Mouse (Mus musculus): Measurements from ENCODE around the gene 9230102O04Rik. TPM values are rescaled to one million over a fixed set of nuclear protein-coding genes. Genes with fewer than 3 reads are reported as not detected.

The 9230102O04Rik gene
- polyA plus RNA-seq, 1 experiment from 2014 or later = not detected

GRCm38 (mm10) chr2:9871141-9871716, 18.1 kb downstream of the 9230102O04Rik start:
- Histone ChIP-seq H3K4me1 (replicated peaks; ENCODE audit: control insufficient read depth, insufficient read depth, low read length) (no peaks in the 10 kb centered on the region; the same call in 1 of the 2 replicates), H3K9ac (ENCODE audit: low read length) (no peak overlapping the region), H3K9me3 (ENCODE audit: control insufficient read depth, low read length) (no peaks in the 10 kb centered on the region), H3K4me3 (ENCODE audit: low read depth, low read length) (no peak overlapping the region), H3K27ac (ENCODE audit: low read depth, low read length) (no peak overlapping the region), H3K4me2 (ENCODE audit: low read depth, low read length, severe bottlenecking) (no peak overlapping the region), H3K36me3 (ENCODE audit: control insufficient read depth, insufficient read depth, low read length) (no peaks in the 10 kb centered on the region), H3K27me3 (ENCODE audit: control insufficient read depth, insufficient read depth, low read length) (peaks cover 61% of the 10 kb centered on the region)
- DNase-seq (ENCODE audit: low spot score) (no peak), ATAC-seq (replicated peaks; ENCODE audit: low FRiP score) (no peak)
- 13% methylated on average over 4 of the region's 4 CpGs for WGBS

GRCm38 (mm10) chr2:9867092-9867825, 22.1 kb downstream of the 9230102O04Rik start:
- Histone ChIP-seq H3K4me2 (ENCODE audit: low read depth, low read length, severe bottlenecking) (no peak overlapping the region), H3K36me3 (ENCODE audit: control insufficient read depth, insufficient read depth, low read length) (no peaks in the 10 kb centered on the region), H3K4me3 (ENCODE audit: low read depth, low read length) (no peak overlapping the region), H3K9me3 (ENCODE audit: control insufficient read depth, low read length) (no peaks in the 10 kb centered on the region), H3K4me1 (replicated peaks; ENCODE audit: control insufficient read depth, insufficient read depth, low read length) (no peaks in the 10 kb centered on the region), H3K27ac (ENCODE audit: low read depth, low read length) (no peak overlapping the region), H3K9ac (ENCODE audit: low read length) (no peak overlapping the region), H3K27me3 (ENCODE audit: control insufficient read depth, insufficient read depth, low read length) (peaks cover 23% of the 10 kb centered on the region)
- 77% methylated on average over 12 of the region's 12 CpGs for WGBS
- ATAC-seq (replicated peaks; ENCODE audit: low FRiP score) (no peak), DNase-seq (ENCODE audit: low spot score) (no peak)

GRCm38 (mm10) chr2:9860698-9861097, 28.6 kb downstream of the 9230102O04Rik start:
- H3K27ac ChIP-seq (ENCODE audit: low read depth, low read length) = no peak overlapping the region
- ATAC-seq (replicated peaks; ENCODE audit: low FRiP score) = no peak
- no peak for DNase-seq (ENCODE audit: low spot score)
- H3K36me3 ChIP-seq (ENCODE audit: control insufficient read depth, insufficient read depth, low read length) = no peaks in the 10 kb centered on the region
- no peak overlapping the region for H3K9ac ChIP-seq (ENCODE audit: low read length)
- no peaks in the 10 kb centered on the region for H3K9me3 ChIP-seq (ENCODE audit: control insufficient read depth, low read length)
- H3K4me1 ChIP-seq (replicated peaks; ENCODE audit: control insufficient read depth, insufficient read depth, low read length) = no peaks in the 10 kb centered on the region
- H3K4me3 ChIP-seq (ENCODE audit: low read depth, low read length) = no peak overlapping the region
- H3K4me2 ChIP-seq (ENCODE audit: low read depth, low read length, severe bottlenecking) = no peak overlapping the region
- 91% methylated on average over 5 of the region's 5 CpGs for WGBS
- no peaks in the 10 kb centered on the region for H3K27me3 ChIP-seq (ENCODE audit: control insufficient read depth, insufficient read depth, low read length)

GRCm38 (mm10) chr2:9855861-9856260, 33.5 kb downstream of the 9230102O04Rik start:
- no peak for DNase-seq (ENCODE audit: low spot score)
- WGBS = 30% methylated on average over 4 of the region's 4 CpGs
- Histone ChIP-seq H3K27me3 (ENCODE audit: control insufficient read depth, insufficient read depth, low read length) (no peaks in the 10 kb centered on the region), H3K36me3 (ENCODE audit: control insufficient read depth, insufficient read depth, low read length) (no peaks in the 10 kb centered on the region), H3K4me3 (ENCODE audit: low read depth, low read length) (no peak overlapping the region), H3K9ac (ENCODE audit: low read length) (no peak overlapping the region), H3K27ac (ENCODE audit: low read depth, low read length) (no peak overlapping the region), H3K9me3 (ENCODE audit: control insufficient read depth, low read length) (no peaks in the 10 kb centered on the region), H3K4me1 (replicated peaks; ENCODE audit: control insufficient read depth, insufficient read depth, low read length) (no peaks in the 10 kb centered on the region), H3K4me2 (ENCODE audit: low read depth, low read length, severe bottlenecking) (no peak overlapping the region)
- no peak for ATAC-seq (replicated peaks; ENCODE audit: low FRiP score)

GRCm38 (mm10) chr2:9852851-9853576, 36.3 kb downstream of the 9230102O04Rik start:
- 0 out of 2 replicates have a peak, but pooled peaks have one; percentile 33 for ATAC-seq (replicated peaks; ENCODE audit: low FRiP score)
- Histone ChIP-seq H3K9ac (ENCODE audit: low read length) (no peak overlapping the region), H3K4me2 (ENCODE audit: low read depth, low read length, severe bottlenecking) (no peak overlapping the region), H3K27me3 (ENCODE audit: control insufficient read depth, insufficient read depth, low read length) (no peaks in the 10 kb centered on the region), H3K4me3 (ENCODE audit: low read depth, low read length) (no peak overlapping the region), H3K36me3 (ENCODE audit: control insufficient read depth, insufficient read depth, low read length) (no peaks in the 10 kb centered on the region), H3K27ac (ENCODE audit: low read depth, low read length) (no peak overlapping the region), H3K4me1 (replicated peaks; ENCODE audit: control insufficient read depth, insufficient read depth, low read length) (no peaks in the 10 kb centered on the region), H3K9me3 (ENCODE audit: control insufficient read depth, low read length) (no peaks in the 10 kb centered on the region)
- DNase-seq (ENCODE audit: low spot score) = no peak
- WGBS = 57% methylated on average over 13 of the region's 13 CpGs

GRCm38 (mm10) chr2:9835195-9835594, 54.1 kb downstream of the 9230102O04Rik start:
- no peak overlapping the region for H3K4me3 ChIP-seq (ENCODE audit: low read depth, low read length)
- no peak overlapping the region for H3K27ac ChIP-seq (ENCODE audit: low read depth, low read length)
- no peaks in the 10 kb centered on the region for H3K4me1 ChIP-seq (replicated peaks; ENCODE audit: control insufficient read depth, insufficient read depth, low read length)
- WGBS = 69% methylated on average over 7 of the region's 7 CpGs
- no peak overlapping the region for H3K4me2 ChIP-seq (ENCODE audit: low read depth, low read length, severe bottlenecking)
- H3K36me3 ChIP-seq (ENCODE audit: control insufficient read depth, insufficient read depth, low read length) = no peaks in the 10 kb centered on the region
- H3K9ac ChIP-seq (ENCODE audit: low read length) = no peak overlapping the region
- ATAC-seq (replicated peaks; ENCODE audit: low FRiP score) (peak; percentile 46; the same call in 1 of the 2 replicates), DNase-seq (ENCODE audit: low spot score) (no peak)
- H3K9me3 ChIP-seq (ENCODE audit: control insufficient read depth, low read length) = no peaks in the 10 kb centered on the region
- H3K27me3 ChIP-seq (ENCODE audit: control insufficient read depth, insufficient read depth, low read length) = no peaks in the 10 kb centered on the region

- Histone ChIP-seq H3K4me3 (ENCODE audit: low read depth, low read length) (no peak overlapping the region), H3K9me3 (ENCODE audit: control insufficient read depth, low read length) (no peaks in the 10 kb centered on the region), H3K4me2 (ENCODE audit: low read depth, low read length, severe bottlenecking) (no peak overlapping the region), H3K27ac (ENCODE audit: low read depth, low read length) (no peak overlapping the region), H3K36me3 (ENCODE audit: control insufficient read depth, insufficient read depth, low read length) (no peaks in the 10 kb centered on the region), H3K4me1 (replicated peaks; ENCODE audit: control insufficient read depth, insufficient read depth, low read length) (no peaks in the 10 kb centered on the region), H3K9ac (ENCODE audit: low read length) (no peak overlapping the region), H3K27me3 (ENCODE audit: control insufficient read depth, insufficient read depth, low read length) (no peaks in the 10 kb centered on the region)
- WGBS = 93% methylated on average over 7 of the region's 7 CpGs
- DNase-seq (ENCODE audit: low spot score) (no peak), ATAC-seq (replicated peaks; ENCODE audit: low FRiP score) (no peak)
Measured at GRCm38 (mm10) chr2:9833712-9834111, 55.6 kb downstream of the 9230102O04Rik start.

All from forebrain, embryonic 11.5 days (tissue).